ENCODE assay signal across 15 mouse cellular contexts in genomic region chr10:119906869-119907268, GRCm38 (mm10).
"Had no signal": no experiment of that assay in that cellular context is flagged by ENCODE, and none has a peak within 500 bp of the region (broad histone marks: within the 10 kb centered on the region; RNA-seq: fewer than 3 reads in every experiment).

No protein-coding gene starts in this region.

- H3K27ac ChIP-seq: limb, embryonic 12.5 days; liver, embryonic 13.5 days; lung, embryonic 15.5 days; macrophage; midbrain, embryonic 12.5 days; stomach, embryonic 15.5 days had no signal

- H3K36me3 ChIP-seq: limb, embryonic 12.5 days; liver, embryonic 13.5 days; lung, embryonic 15.5 days; midbrain, embryonic 12.5 days; stomach, embryonic 15.5 days had no signal

- DNase-seq: kidney, postnatal 25 days; liver; liver, embryonic 13.5 days; liver, postnatal 0 days; lung, postnatal 14 days; right cerebral cortex, postnatal 14 days; thymus, adult 2 months; thymus, postnatal 25 days had no signal

- H3K9me3 ChIP-seq: limb, embryonic 12.5 days; liver, embryonic 13.5 days; lung, embryonic 15.5 days; megakaryocyte, embryonic 14.5 days; midbrain, embryonic 12.5 days; stomach, embryonic 15.5 days had no signal

- H3K4me3 ChIP-seq: limb, embryonic 12.5 days; liver, embryonic 13.5 days; lung, embryonic 15.5 days; megakaryocyte, embryonic 14.5 days; midbrain, embryonic 12.5 days; stomach, embryonic 15.5 days had no signal

- H3K9ac ChIP-seq: limb, embryonic 12.5 days; liver, embryonic 13.5 days; liver, postnatal 0 days; lung, embryonic 15.5 days; midbrain, embryonic 12.5 days; stomach, embryonic 15.5 days had no signal

- H3K4me1 ChIP-seq: liver, embryonic 13.5 days; lung, embryonic 15.5 days; megakaryocyte, embryonic 14.5 days; midbrain, embryonic 12.5 days; stomach, embryonic 15.5 days had no signal

- H3K27me3 ChIP-seq: limb, embryonic 12.5 days; liver, embryonic 13.5 days; lung, embryonic 15.5 days; megakaryocyte, embryonic 14.5 days; midbrain, embryonic 12.5 days; stomach, embryonic 15.5 days had no signal

- ATAC-seq: liver, postnatal 0 days; midbrain, embryonic 16.5 days had no signal

- H3K4me2 ChIP-seq: limb, embryonic 12.5 days; liver, embryonic 13.5 days; lung, embryonic 15.5 days; midbrain, embryonic 12.5 days; stomach, embryonic 15.5 days had no signal
